Mouse (Mus musculus) cerebellum, postnatal 4 days (tissue): ENCODE results near the gene Olfr493.

Experiments
- DNase-seq, 2 experiments: peaks; one replicate each; pipeline ENCODE4 v3.0.0; 2022; ENCODE audit warnings: low spot score in 2 of 2, mixed read lengths in 1 of 2

The Olfr493 gene

GRCm38 (mm10) chr7:108346879-108347278, at the start of gene Olfr493:
Olfr493 (minus strand) TSS chr7:108346979.
- no peak for DNase-seq

GRCm38 (mm10) chr7:108392867-108393266, 46.1 kb upstream of the Olfr493 start, which contains the start of gene Olfr495:
Olfr495 (plus strand) TSS chr7:108393167.
- DNase-seq, result no peak

- DNase-seq, result no peak
These were observed 18.3 kb upstream of the Olfr493 start, which contains the start of gene Olfr494 for GRCm38 (mm10) chr7:108365035-108365434. Olfr494 (plus strand) TSS chr7:108365335.

GRCm38 (mm10) chr7:108323574-108323973, 23.2 kb downstream of the Olfr493 start, which contains the start of gene Olfr492:
Olfr492 (minus strand) TSS chr7:108323674.
- no peak for DNase-seq

- no peak for DNase-seq
These were observed 33.6 kb downstream of the Olfr493 start, which contains the start of gene Olfr491 for GRCm38 (mm10) chr7:108313151-108313550. Olfr491 (plus strand) TSS chr7:108313451.
